Mouse (Mus musculus): ENCODE measurements at regions not wholly inside any gene's neighbourhood (a gene's known extent, or its start where the extent isn't known, plus 50 kb on each side); places are given as distances from the start of the nearest gene placed in this dataset.

DNA sequence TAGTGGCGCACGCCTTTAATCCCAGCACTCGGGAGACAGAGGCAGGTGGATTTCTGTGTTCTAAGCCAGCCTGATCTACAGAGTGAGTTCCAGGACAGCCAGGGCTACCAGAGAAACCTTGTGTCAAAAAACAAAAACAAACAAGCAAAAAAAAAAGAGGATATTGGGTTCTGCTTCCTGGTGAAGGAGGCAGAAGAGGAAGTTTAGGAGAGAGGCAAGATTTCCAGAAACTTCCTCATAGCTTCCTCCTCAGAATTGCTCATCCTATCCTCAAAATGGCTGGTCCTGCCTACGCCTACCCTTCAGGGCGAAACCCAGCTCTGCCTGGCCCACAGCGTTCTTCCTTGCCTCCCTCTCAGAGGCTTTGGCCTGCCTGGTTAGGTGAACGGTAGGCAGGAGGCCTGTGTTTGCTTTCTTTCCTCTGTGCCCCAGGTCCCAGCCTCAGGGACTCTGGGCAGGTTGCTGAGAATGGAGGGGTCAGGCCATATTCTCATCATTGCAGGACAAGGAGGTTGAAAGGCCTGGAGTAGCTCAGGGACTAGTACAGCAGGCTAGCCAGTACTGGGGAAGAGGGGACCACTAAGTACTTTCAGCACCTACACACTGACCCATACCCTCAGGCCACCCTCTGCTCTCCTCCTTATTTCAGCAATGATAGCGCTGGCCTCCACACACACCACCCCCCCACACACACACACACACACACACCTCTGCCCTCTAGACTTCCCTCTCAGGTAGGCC is 79.6 kb downstream of the Zfp36l2 start:
- in situ Hi-C loops (cut with MboI, MseI) = no loop called here

DNA sequence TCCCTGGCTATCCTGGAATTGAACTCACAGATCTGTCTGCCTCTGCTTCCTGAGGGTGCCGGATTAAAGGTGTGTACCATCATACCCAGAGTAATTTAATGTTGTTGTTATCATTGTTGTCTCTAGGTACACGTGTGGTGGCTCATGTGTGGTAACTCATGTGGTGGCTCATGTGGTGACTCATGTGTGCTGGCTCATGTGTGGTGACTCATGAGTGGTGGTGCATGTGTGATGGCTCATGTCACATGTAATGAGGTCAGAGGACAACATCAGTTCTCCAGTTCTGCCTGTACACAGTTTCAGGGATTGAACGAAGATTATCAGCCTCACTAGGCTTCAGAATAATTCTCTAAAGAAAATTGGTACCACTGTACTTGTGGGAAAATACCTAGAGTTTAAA is 80.2 kb downstream of the Zfp36l2 start:
- in situ Hi-C loops (cut with MboI, MseI) = no loop called here

DNA sequence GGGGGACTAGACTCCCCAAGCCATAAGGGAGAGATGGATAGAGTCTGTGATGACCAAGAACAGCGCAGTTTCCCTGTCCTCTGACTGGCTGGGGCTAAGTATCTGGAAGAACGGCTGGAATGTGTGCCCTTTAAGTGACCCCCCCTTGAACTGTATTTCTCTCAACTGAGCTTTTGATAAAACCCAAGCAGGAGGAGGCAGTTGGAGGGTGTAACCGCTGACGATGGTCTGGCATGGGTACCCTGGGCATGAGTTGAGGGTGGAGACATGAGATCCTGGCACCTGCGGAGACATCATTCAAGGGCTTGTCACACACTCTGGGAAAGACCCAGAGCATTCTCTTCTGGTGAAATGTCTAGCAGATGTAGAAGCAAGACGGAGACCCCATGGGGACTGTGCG is 83.5 kb downstream of the Zfp36l2 start:
- in situ Hi-C loops (cut with MboI, MseI) = loop anchor here (5.0 kb wide), 1 partner anchor 72 kb away; no protein-coding TSS in a partner anchor

DNA sequence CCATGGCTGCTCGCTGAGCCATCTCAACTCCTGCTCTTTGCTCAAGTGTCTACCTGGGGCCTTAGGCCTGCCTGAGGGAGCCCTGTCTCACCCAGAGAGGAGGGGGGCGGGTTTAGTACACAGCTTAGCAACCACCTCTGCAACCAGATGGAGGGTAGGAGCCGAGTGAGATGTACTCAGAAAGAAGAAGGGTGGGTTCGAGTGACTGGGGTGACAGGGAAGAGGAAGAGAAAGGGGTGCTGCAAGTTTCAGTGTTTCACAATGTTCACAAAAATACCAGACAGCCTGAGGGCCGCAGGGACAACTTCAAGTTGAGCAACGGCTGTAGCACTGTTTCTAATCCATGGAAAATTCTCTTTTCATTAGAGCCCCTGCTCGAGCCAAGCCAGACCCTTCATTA is 84.4 kb downstream of the Zfp36l2 start:
- in situ Hi-C loops (cut with MboI, MseI) = loop anchor here (5.0 kb wide), 1 partner anchor 71 kb away; no protein-coding TSS in a partner anchor

DNA sequence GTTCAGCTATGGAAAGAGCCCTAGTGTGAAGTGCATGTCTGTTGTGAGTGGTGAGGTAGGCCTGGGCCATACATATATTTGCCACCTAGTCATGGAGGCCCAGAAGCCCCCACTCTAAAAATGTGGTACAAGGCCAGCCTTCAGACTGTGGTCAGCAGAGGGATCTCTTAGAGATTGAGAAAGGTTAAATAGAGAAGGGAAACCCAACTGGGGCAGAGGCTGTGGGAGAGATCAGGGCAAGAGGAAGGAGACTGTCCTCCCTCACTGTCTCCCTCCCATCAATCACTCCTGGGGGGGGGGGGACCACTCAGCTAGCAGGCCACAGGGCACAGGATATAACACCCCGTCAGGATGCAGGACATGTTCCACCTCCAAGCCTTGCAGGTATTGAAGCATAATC is 86.1 kb downstream of the Zfp36l2 start:
- in situ Hi-C loops (cut with MboI, MseI) = loop anchor here (5.0 kb wide), 1 partner anchor 69 kb away; no protein-coding TSS in a partner anchor

DNA sequence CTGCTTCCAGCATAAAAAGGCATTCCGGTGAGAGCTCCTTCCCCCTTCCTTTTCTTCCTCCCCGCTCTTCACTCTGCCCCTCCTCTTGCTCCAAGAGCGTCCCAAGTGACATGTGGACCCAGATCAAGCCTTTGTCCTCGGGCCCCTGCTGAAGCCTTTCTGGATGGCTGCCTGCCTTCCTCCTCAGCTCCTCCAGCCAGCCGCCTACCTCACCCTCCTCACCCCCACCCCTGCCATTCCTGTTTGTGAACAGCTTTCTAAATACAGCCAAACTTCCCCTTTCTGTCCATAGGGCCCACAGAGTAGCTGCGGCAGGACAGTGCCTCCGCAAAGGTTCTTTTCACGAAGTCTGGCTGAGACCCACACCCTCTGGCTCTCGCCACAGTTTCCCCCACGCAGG is 87.2 kb downstream of the Zfp36l2 start:
- in situ Hi-C loops (cut with MboI, MseI) = loop anchor here (5.0 kb wide), 1 partner anchor 68 kb away; no protein-coding TSS in a partner anchor

DNA sequence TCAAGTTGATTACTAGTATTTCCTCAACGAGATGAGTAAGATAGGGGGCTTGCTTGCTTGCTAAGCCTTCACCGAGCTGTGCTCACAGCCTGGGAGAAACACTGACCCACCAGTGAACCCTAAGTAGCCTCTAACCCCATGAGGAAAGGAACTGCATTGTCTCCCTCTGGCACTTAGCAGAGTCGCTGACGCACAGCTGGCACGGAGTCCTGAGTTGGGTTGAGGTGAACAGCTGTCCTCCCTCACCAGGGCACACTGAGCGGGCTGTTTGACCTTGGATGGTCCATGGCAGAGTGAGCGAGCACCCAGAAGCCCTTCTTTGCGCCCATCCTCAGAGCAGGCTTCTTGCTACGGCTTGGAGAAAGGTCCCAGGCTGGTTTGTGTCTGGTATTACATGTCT is 88.0 kb downstream of the Zfp36l2 start:
- in situ Hi-C loops (cut with MboI, MseI) = loop anchor here (5.0 kb wide), 1 partner anchor 67 kb away; no protein-coding TSS in a partner anchor

DNA sequence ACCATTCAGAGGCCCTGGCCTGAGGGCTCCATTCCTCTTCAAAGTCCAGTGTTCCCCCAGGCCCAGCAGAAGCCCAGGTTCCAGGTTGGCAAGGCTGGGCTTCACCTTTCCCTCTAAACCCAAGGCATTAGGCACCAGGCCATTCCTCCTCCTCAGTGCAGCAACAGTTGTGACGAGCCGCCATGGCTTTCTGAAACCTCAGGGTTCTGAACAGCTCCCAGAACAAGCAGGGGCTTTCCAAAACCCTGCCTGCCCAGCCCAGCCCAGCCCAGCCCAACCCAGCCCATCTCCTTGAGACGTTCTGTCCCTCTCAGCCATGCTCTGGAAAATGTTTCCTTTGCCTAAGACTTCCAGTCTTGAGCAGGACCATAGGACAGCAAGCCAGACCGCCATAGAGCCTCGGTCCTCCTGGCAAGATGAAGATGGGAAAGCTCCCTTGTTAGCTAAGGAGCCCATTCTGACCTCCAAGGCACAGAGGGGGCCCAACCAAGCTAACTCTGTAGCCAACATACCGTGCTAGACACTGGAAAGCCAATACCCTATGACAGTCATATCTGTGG is 89.8 kb downstream of the Zfp36l2 start:
- in situ Hi-C loops (cut with MboI, MseI) = no loop called here

DNA sequence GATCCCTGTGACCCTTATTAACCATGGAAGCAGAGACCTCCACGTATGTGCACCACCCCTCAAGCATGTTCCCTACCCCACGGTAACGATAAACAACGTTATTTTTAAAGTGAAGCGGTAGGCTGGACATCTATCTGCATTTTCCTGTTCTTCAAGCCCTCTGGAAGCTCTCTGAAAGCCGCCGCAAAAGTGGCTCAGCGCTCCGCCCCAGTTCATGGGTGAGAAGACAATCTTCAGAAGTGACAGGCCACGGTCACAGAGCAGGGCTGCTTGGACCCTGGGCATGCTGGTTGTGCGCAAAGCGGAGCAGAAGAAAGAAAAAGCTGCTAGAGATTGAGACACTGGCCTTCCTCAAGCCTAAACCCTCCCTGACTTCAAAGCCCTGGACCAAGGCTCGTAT is 90.5 kb downstream of the Zfp36l2 start:
- in situ Hi-C loops (cut with MboI, MseI) = no loop called here

DNA sequence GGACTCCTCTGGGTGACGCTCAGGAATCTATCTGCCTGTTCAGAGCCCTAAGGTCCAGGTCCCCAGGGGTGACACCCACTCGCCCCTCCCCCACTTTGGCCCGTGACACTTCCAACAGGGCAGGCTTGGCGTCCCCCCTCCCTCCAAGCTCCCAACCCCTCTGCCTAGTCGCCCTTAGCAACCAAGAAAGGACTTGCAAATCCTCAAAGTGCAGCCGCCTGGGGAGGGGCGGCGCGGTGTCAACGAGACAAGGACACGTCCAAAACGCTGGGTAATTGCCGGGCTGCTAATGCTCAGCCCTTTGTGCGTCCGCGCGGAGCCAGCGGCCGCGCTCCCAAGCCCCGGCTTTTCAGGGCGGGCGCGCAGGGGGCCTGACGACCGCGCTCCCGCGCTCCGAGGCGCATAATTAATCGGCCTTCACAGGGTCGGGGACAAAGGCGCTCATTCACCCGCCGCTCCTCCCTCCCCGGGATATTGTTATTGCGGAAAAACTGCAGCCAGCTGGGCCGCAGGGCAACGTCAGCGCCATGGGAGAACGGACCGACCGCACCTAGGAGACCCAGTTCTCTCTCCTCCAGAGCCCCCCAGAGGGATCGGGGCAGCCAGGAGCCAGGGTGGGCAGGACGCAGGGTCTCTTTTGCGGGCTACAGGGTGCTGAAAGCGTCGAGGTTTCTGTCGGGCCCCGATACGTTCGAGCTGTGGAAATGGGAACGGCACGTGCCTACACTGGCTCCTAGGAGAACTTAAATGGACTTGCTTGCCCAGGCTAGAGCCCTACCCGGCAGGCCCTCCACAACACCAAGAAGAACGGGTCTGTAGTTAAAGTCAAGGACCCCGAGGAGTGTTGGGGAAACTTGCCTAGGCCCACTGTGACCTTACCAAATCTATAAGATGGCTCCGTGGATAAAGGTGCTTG is 91.1 kb downstream of the Zfp36l2 start:
- in situ Hi-C loops (cut with MboI, MseI) = no loop called here

DNA sequence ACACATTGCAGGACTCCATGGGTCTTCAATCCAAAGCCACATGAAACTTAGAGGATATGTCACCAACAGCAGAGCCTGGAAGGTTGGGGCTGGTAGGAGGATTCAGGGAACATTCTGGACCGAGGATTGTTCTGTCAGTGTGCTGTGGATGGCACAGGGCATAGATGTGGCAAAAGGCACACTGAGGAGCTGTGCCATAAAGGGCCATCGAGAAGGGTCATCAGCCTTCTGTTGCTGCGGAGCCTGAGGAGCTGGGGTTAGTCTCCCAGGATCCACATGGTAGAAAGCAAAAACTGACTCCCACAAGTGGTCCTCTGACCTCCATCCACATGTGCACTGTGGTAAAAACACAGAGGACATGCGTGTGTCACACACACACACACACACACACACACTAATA is 91.9 kb downstream of the Zfp36l2 start:
- in situ Hi-C loops (cut with MboI, MseI) = no loop called here

DNA sequence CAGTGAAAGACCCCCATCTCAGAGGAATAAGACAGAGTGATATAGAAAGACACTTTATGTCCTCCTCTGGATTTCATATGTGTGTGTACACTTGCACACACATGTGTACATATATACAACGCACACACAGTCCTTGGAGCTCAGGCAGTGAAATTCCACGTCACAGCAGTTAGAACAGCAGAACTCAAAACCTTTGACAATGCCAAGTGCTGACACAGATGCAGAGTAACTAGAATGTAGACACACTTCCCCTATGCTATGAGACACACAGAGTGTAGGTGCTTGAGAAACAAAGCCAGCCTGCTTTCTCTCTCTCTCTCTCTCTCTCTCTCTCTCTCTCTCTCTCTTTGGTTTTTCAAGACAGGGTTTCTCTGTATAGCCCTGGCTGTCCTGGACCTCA is 92.7 kb downstream of the Zfp36l2 start:
- in situ Hi-C loops (cut with MboI, MseI) = no loop called here

DNA sequence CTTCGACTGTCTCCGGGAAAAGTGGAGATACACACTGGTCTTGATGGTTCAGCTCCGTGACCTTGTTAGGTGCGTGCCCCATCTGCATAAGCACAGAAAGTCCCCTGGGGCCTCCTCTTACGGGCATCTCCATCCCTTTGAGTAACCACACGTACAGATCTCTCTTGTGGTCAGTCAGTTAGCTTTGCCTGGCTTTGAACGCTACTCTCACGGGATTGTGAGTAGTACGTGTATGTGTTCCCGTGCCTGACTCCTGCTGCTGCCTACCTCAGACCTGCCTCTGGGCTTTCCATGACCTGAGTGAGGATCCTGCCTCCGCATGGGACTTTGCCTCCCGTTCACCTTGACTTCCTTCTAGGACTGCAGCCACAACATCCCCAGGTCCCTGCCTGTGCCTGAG is 101.4 kb downstream of the Zfp36l2 start:
- in situ Hi-C loops (cut with MboI, MseI) = no loop called here

DNA sequence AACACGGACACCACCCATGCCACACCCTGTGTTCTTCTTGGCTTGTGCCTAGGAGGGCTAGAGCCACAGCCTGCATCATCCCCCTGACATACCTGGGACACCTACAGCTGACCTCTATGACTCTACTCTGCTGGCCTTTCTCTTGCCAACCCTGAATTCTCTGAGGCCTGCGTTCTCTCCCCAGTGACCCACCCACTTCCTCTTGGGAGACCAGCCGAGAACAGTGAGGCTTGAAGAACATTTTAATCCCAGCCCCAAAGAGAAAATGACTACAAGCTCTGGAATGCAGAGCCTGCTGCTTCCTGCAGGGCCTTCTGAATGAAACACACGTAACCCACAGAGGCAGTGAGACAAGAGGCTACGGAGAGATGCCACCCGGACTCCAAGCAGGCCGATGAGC is 102.0 kb downstream of the Zfp36l2 start:
- in situ Hi-C loops (cut with MboI, MseI) = no loop called here

DNA sequence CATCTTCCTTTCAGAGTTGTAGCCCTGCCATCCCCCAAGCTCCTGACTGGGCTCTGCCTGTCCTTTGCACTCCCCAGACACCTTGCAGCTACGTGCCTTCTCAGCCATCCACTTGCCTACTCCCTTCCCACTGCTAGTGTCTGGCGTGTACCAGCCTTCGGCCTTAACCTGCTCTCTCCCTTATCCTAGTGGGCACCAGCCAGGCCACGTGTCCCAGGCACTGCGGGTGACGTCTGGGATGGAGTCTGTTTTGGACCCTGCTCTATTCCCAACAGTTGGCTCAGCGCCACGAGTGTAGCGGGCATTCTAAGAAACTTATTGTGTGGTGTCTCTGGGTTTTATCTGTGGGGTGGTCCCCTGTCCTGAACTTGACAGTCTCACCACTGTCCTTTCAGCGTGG is 102.5 kb downstream of the Zfp36l2 start:
- in situ Hi-C loops (cut with MboI, MseI) = no loop called here

DNA sequence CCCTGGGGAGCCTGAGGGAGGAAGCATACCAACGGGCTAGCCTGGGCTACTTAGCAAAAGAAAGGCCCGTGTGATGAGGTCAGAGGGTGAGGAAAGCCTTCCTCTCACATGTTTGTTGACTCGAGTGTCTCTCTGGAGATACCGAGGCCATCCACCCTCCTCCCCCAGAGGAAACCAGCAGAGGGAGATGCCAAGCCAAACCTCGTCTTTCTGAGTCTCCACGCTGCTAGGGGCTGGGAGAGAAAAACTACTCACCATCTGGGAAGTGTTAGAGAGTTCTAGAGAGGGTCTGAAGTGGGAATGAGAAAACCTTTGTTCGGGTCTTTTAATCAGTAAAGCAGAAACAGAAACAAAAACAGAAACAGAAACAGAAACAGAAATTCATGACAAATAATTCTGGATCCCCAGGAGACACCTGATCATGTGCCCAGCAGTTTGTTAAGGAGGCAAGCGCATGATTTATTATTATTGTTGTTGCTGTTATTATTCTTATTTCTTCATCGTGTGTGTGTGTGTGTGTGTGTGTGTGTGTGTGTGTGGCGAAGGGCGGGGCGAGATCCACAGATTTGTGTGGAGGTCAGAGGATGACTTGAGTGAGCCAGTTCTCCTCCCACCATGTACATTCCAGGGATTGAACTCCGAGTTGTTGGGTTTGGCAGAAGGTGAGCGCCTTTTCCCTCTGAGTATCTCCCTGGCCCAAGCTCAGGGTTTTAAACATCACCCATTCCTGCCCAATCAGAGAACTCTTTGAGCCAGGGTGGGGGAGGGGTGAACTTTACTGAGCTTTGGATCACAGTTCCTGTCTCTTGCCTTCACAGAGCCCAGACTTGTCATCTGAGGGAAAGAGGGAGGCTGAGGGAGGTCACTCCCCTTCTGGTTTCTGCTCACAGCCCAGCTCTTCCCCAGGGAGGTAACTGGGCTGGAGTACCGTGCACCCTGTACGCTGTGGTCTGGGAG is 104.2 kb downstream of the Zfp36l2 start:
- in situ Hi-C loops (cut with MboI, MseI) = no loop called here

DNA sequence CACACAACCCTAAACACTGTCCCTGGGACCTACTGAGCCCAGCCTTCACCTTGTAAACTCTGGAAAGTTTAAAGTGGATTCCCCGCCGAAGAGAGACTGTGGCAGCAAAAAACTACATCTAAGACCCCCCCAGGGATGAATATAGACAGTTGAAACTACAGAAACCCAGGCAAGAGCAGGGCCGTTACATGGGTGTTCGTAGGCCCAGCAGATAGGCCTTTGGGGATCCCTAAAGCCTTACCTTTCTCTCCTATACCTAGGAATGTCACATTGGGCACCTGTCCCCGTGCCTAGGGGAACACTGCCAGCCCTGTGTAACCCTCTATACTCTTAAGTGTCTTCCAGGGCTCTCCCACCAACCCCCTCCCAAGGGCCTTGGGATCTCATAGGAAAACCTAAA is 105.2 kb downstream of the Zfp36l2 start:
- in situ Hi-C loops (cut with MboI, MseI) = no loop called here

DNA sequence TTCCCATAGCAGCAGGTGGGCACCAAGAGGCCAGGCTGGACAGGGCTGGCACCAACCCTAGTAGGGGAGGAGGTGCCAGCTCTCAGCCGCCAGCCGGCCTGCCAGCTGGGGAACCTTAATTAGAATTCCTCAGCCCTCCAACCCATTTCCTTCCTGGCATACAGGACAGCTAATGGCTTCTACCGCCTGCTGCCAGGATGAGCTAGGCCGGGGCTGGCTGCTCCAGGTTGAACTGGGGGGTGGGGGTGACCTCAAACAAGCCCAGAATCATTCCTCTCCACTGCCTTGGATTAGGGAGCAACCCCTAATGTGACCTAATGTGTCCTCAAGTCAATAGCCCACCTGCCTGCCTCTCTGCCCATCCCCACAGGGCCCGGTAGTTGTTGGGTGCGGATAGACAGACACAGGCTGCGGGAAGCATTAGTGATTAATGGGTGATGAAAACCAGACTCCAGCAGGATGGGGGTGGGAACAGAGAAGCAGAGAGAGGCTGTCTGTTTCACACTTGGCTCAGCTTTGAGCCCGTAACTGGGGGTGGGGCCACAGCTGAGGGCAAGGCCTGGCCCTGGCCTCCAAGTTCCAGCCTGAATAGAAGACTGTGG is 105.9 kb downstream of the Zfp36l2 start:
- in situ Hi-C loops (cut with MboI, MseI) = no loop called here

DNA sequence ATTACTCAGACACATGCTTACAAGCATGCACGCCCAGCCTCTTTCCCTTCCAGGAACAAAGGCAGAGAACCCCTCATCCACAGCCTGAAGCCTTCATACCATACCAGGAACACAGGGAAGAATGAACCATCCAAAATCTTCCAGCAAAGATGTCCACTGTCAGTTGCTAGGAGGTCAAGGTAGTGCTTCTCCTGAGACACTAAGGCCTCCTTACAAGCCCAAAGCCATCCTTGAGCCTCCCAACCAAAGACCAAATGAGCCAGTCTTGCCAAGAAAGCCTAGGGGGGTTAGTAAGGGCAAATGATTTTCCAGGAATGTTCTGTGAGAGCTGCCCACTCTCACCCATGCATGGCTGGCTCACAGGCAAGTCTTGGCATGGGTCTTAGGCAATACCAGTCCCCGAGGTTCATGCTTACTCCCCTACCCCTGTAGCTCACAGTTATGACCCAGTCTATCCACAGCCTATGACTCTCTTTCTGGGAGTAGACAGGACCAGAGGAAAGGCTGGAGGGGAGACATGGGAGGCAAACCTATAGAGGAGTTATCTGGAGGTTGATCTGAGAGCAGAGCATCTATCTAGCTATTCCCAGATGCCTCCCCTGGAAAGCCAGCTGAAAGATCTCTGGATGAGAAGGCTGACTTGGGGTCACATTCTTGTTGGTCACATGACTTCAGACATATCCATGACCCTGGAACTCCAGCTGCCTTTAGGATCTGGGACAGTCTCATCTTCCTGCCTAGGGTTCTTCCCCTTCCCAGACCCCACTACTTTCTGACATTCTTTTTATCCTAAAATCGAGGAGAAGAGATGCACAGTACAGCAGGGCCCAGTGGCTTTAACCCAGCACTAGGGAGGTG is 112.4 kb downstream of the Zfp36l2 start:
- in situ Hi-C loops (cut with MboI, MseI) = no loop called here
